Mouse (Mus musculus) liver, embryonic 11.5 days (tissue): Measurements from ENCODE around the gene Siglec1. TPM values are rescaled to one million over a fixed set of nuclear protein-coding genes. Genes with fewer than 3 reads are reported as not detected.

Experiments
- ATAC-seq: fragments of 200-750 bp; cut with Nextera tagmentation; replicated peaks from 2 replicates; pipeline ENCODE4 v1.8.0; 2017; ENCODE audit warnings: moderate number of reproducible peaks, mild to moderate bottlenecking, moderate TSS enrichment, moderate library complexity; ENCODE audit not compliant: low FRiP score
- DNase-seq: peaks from one replicate; pipeline ENCODE4 v3.0.0-alpha.2; 2017; ENCODE audit warnings: low spot score
- H3K27ac ChIP-seq: fragments of 300-500 bp; sonication (generic); 2 replicates; pipeline ENCODE4 v1.5.1; 2014; ENCODE audit warnings: mild to moderate bottlenecking, low read depth, low read length, control low read depth
- H3K27me3 ChIP-seq: fragments of 300-500 bp; sonication (generic); replicated peaks from 2 replicates; pipeline ENCODE4 v1.6.1; 2014; ENCODE audit warnings: low read length, mixed read lengths; ENCODE audit not compliant: control insufficient read depth, insufficient read depth
- H3K36me3 ChIP-seq: fragments of 300-500 bp; sonication (generic); 2 replicates; pipeline ENCODE4 v1.6.1; 2014; ENCODE audit warnings: mild to moderate bottlenecking, low read length, moderate library complexity, mixed read lengths; ENCODE audit not compliant: control insufficient read depth, insufficient read depth
- H3K4me1 ChIP-seq: fragments of 300-500 bp; sonication (generic); replicated peaks from 2 replicates; pipeline ENCODE4 v1.6.1; 2014; ENCODE audit warnings: low read length, mixed read lengths; ENCODE audit not compliant: control insufficient read depth, insufficient read depth
- H3K4me2 ChIP-seq: fragments of 300-500 bp; sonication (generic); 2 replicates; pipeline ENCODE4 v1.6.1; 2014; ENCODE audit warnings: mild to moderate bottlenecking, control low read depth, moderate library complexity
- H3K4me3 ChIP-seq: fragments of 300-500 bp; sonication (generic); 2 replicates; pipeline ENCODE4 v1.5.1; 2014; ENCODE audit warnings: low read depth, low read length, control low read depth
- H3K9ac ChIP-seq: fragments of 300-500 bp; sonication (generic); 2 replicates; pipeline ENCODE4 v1.6.1; 2014; ENCODE audit warnings: low read depth, low read length, control low read depth
- H3K9me3 ChIP-seq: fragments of 300-500 bp; sonication (generic); 2 replicates; pipeline ENCODE4 v1.6.1; 2016; ENCODE audit warnings: low read length, inconsistent platforms, mixed read lengths; ENCODE audit not compliant: control insufficient read depth
- WGBS: fragments of 180-500 bp; shearing (Covaris S2); extraction: QIAGEN DNeasy Blood & Tissue Kit; methylation state at CpG from one replicate; pipeline ENCODE4 v1.1.7; 2014; 5-methylcytosine and 5-hydroxymethylcytosine counted together
- polyA plus RNA-seq: library from polyadenylated mRNA; unstranded; fragments of >200 nt; fragmentation: Nextera tagmentation; extraction: Ambion mirVana; gene quantifications from 2 replicates; pipeline ENCODE4 v1.2.1, GENCODE M21; 2014

Siglec1 gene
- polyA plus RNA-seq, 1 experiment from 2014 or later = 0.78 TPM

GRCm38 (mm10) chr2:131059781-131060540 lies 26.6 kb downstream of the Siglec1 start:
- H3K27me3 ChIP-seq = peaks cover 61% of the 10 kb centered on the region

GRCm38 (mm10) chr2:131059377-131059776 lies 27.2 kb downstream of the Siglec1 start:
- Histone ChIP-seq H3K9ac (no peak overlapping the region), H3K27ac (no peak overlapping the region), H3K4me3 (no peak overlapping the region), H3K27me3 (peaks cover 61% of the 10 kb centered on the region), H3K4me1 (peaks cover 17% of the 10 kb centered on the region), H3K4me2 (no peak overlapping the region), H3K9me3 (no peaks in the 10 kb centered on the region), H3K36me3 (no peaks in the 10 kb centered on the region)
- 57% methylated on average over 1 of the region's 1 CpGs for WGBS
- ATAC-seq (no peak), DNase-seq (no peak)

More at GRCm38 (mm10) chr2:131059781-131060540, 26.6 kb downstream of the Siglec1 start:
- peaks cover 11% of the 10 kb centered on the region for H3K4me1 ChIP-seq
- no peak overlapping the region for H3K27ac ChIP-seq
- no peak for DNase-seq
- no peak for ATAC-seq
- WGBS = 78% methylated on average over 9 of the region's 9 CpGs
- no peaks in the 10 kb centered on the region for H3K36me3 ChIP-seq
- H3K4me2 ChIP-seq = no peak overlapping the region
- no peak overlapping the region for H3K9ac ChIP-seq
- no peaks in the 10 kb centered on the region for H3K9me3 ChIP-seq
- H3K4me3 ChIP-seq = no peak overlapping the region

GRCm38 (mm10) chr2:131058672-131059071 lies 27.9 kb downstream of the Siglec1 start:
- no peak overlapping the region for H3K4me2 ChIP-seq
- DNase-seq (no peak), ATAC-seq (no peak)
- H3K36me3 ChIP-seq = no peaks in the 10 kb centered on the region
- peaks cover 61% of the 10 kb centered on the region for H3K27me3 ChIP-seq
- no peak overlapping the region for H3K27ac ChIP-seq
- peaks cover 23% of the 10 kb centered on the region for H3K4me1 ChIP-seq
- no peaks in the 10 kb centered on the region for H3K9me3 ChIP-seq
- WGBS = 82% methylated on average over 8 of the region's 8 CpGs
- H3K9ac ChIP-seq = no peak overlapping the region
- H3K4me3 ChIP-seq = no peak overlapping the region

GRCm38 (mm10) chr2:131056191-131056590 lies 30.4 kb downstream of the Siglec1 start:
- Histone ChIP-seq H3K4me2 (peak overlapping the region; percentile 6; the same call in 1 of the 2 replicates), H3K4me1 (peaks cover 20% of the 10 kb centered on the region), H3K27ac (no peak overlapping the region), H3K9ac (no peak overlapping the region), H3K36me3 (no peaks in the 10 kb centered on the region), H3K9me3 (no peaks in the 10 kb centered on the region), H3K27me3 (peaks cover 63% of the 10 kb centered on the region), H3K4me3 (no peak overlapping the region)
- no peak for DNase-seq
- no peak for ATAC-seq
- WGBS = 4% methylated on average over 10 of the region's 10 CpGs

GRCm38 (mm10) chr2:131055631-131056030 lies 30.9 kb downstream of the Siglec1 start:
- H3K36me3 ChIP-seq = no peaks in the 10 kb centered on the region
- no peak overlapping the region for H3K27ac ChIP-seq
- WGBS = 6% methylated on average over 10 of the region's 10 CpGs
- no peak for ATAC-seq
- no peaks in the 10 kb centered on the region for H3K9me3 ChIP-seq
- H3K27me3 ChIP-seq = peaks cover 61% of the 10 kb centered on the region
- peak; percentile 53 for DNase-seq
- no peak overlapping the region for H3K4me3 ChIP-seq
- peaks cover 20% of the 10 kb centered on the region for H3K4me1 ChIP-seq
- no peak overlapping the region for H3K9ac ChIP-seq
- peak overlapping the region; percentile 6; the same call in 1 of the 2 replicates for H3K4me2 ChIP-seq

- no peak overlapping the region for H3K9ac ChIP-seq
- WGBS = 3% methylated on average over 21 of the region's 21 CpGs
- peaks cover 20% of the 10 kb centered on the region for H3K4me1 ChIP-seq
- peak overlapping the region; percentile 53 for H3K4me2 ChIP-seq
- peaks cover 61% of the 10 kb centered on the region for H3K27me3 ChIP-seq
- ATAC-seq (no peak), DNase-seq (no peak)
- peak overlapping the region; percentile 25 for H3K4me3 ChIP-seq
- no peaks in the 10 kb centered on the region for H3K36me3 ChIP-seq
- H3K27ac ChIP-seq = no peak overlapping the region
- H3K9me3 ChIP-seq = no peaks in the 10 kb centered on the region
Measured at GRCm38 (mm10) chr2:131054646-131055264, 31.8 kb downstream of the Siglec1 start.

GRCm38 (mm10) chr2:131053851-131054645 lies 32.5 kb downstream of the Siglec1 start:
- peak overlapping the region; percentile 25 for H3K4me3 ChIP-seq
- no peak overlapping the region for H3K9ac ChIP-seq
- H3K27ac ChIP-seq = no peak overlapping the region

GRCm38 (mm10) chr2:131052862-131053418 lies 33.6 kb downstream of the Siglec1 start:
- Histone ChIP-seq H3K4me1 (peaks cover 20% of the 10 kb centered on the region), H3K27me3 (peaks cover 61% of the 10 kb centered on the region), H3K36me3 (no peaks in the 10 kb centered on the region), H3K27ac (no peak overlapping the region), H3K4me2 (no peak overlapping the region), H3K4me3 (no peak overlapping the region), H3K9ac (no peak overlapping the region), H3K9me3 (no peaks in the 10 kb centered on the region)
- DNase-seq = no peak
- WGBS = 61% methylated on average over 6 of the region's 6 CpGs
- 0 out of 2 replicates have a peak, but pooled peaks have one; percentile 16 for ATAC-seq

More at GRCm38 (mm10) chr2:131053851-131054645, 32.5 kb downstream of the Siglec1 start:
- DNase-seq (no peak), ATAC-seq (no peak)
- peaks cover 20% of the 10 kb centered on the region for H3K4me1 ChIP-seq
- H3K9me3 ChIP-seq = no peaks in the 10 kb centered on the region
- H3K27me3 ChIP-seq = peaks cover 61% of the 10 kb centered on the region
- H3K4me2 ChIP-seq = peak overlapping the region; percentile 53
- WGBS = 2% methylated on average over 45 of the region's 45 CpGs
- H3K36me3 ChIP-seq = no peaks in the 10 kb centered on the region
